Mouse (Mus musculus): ENCODE data around the gene Btnl9. TPM values are rescaled to one million over a fixed set of nuclear protein-coding genes. Genes with fewer than 3 reads are reported as not detected.
"Not testable (repeated sequence)": the region's sequence is repeated elsewhere in the genome, so short reads cannot be mapped to it uniquely, and the experiment has no call there.

The Btnl9 gene
- total RNA-seq, 2 experiments from 2014 or later, result not detected

DNA sequence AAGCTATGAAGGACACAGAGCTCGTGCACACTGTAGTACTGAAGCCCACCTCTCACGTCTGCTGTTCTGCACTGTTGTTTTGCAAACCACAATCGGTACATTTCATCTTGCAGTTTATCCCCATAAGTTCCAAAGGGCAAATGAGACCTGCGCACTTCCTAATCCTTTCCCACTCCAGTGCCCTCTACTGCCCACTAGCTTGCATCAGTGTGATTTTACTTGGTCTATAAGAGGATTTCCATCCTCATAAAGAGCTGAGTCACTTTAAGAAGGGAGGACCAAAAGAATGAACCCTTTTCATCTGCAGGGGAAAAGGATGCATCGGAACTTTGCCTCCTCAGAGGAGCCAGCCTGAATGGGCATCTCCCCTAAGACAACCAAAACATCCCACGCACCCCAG lies 507 bp downstream of the Btnl9 start:
- DNase-seq (ENCODE audit: extremely low spot score in 1 of 2, low spot score in 1 of 2), result no peak

DNA sequence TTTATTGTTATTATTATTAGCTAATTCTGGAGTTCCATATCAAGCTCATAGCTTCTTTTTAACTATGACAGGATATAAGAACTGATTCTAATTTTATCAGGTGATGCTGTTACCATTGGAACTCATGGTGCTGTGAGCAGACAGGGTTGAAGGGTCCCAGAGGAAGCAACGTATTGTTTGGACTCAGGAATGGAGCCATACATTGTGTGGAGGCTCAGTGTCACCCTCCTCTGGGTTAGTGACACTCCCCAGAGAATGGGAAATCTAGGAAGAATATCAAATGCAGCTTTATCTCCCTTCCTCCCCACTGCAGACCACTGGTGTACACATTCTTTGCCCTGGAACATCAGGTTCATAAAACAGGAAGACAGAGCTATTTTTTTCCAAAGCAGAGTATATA lies 3.8 kb downstream of the Btnl9 start:
- no peak for DNase-seq (ENCODE audit: extremely low spot score in 1 of 2, low spot score in 1 of 2)

DNA sequence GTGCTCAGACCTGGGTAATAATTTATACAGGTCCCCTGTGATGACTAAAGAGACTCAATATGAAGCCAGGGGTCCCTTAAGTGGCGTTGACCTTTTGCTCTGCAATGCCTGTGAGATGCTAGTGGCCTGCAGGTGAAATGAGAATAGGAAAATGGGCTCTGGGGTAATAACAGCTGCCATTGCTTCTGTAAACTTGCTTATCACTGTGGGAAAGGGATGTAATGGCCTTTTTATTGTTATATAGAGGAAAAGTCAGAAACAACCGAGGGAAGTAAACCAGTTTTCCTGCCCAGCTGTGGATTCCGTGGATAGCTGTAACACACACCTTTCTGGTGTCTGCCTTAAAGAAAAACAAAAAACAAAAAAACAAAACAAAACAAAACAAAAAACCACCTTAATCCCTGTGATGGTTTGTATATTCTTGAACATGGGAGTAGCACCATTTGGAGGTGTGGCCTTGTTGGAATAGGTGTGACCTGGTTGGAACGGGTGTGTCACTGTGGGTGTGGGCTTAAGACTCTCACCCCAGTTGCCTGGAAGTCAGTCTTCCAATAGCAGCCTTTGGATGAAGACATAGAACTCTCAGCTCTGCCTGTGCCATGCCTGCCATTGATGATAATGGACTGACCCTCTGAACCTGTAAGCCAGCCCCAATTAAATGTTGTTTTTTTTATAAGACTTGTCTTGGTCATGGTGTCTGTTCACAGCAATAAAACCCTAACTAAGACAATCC lies 10.7 kb downstream of the Btnl9 start:
- DNase-seq (ENCODE audit: extremely low spot score in 1 of 2, low spot score in 1 of 2), result not testable (repeated sequence)

DNA sequence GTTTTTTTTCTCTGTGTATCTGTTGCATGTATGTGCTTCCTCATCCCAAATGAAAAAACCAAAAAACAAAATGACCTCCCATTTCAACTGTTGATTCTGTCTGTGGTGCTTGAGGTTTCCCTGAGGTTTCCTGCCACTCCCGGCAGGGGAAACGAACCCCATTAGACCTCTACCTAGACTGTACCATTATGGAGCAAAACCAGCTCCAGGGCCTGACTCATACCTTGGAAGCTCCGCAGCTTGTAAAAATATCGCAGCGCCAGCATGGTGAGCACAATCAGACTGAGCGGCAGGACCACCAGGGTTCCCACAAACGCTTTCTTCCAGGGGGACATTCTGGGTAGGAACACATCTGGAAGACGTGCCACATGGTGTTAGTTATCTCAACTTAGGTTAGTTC lies 11.6 kb downstream of the Btnl9 start:
- DNase-seq (ENCODE audit: extremely low spot score in 1 of 2, low spot score in 1 of 2), result no peak

DNA sequence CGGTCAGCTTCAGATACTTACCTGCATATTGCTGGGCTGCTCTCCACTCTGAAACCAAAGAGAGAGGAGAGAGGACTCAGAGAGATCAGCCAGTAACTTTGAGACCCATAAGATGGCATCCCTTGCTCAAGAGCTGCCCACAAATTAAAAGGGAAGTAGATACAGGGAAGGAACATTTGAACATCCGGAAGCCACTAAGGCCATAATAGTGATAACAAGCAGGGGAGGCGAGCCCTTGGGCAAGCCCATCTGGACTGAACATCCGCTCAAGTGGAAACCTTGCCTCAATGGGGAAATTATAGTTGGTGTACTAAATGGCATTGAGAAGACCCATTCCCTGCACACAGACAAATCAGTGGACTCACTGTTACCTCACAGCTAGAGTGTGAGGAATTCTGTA lies 16.4 kb downstream of the Btnl9 start:
- no peak for DNase-seq (ENCODE audit: extremely low spot score in 1 of 2, low spot score in 1 of 2)

DNA sequence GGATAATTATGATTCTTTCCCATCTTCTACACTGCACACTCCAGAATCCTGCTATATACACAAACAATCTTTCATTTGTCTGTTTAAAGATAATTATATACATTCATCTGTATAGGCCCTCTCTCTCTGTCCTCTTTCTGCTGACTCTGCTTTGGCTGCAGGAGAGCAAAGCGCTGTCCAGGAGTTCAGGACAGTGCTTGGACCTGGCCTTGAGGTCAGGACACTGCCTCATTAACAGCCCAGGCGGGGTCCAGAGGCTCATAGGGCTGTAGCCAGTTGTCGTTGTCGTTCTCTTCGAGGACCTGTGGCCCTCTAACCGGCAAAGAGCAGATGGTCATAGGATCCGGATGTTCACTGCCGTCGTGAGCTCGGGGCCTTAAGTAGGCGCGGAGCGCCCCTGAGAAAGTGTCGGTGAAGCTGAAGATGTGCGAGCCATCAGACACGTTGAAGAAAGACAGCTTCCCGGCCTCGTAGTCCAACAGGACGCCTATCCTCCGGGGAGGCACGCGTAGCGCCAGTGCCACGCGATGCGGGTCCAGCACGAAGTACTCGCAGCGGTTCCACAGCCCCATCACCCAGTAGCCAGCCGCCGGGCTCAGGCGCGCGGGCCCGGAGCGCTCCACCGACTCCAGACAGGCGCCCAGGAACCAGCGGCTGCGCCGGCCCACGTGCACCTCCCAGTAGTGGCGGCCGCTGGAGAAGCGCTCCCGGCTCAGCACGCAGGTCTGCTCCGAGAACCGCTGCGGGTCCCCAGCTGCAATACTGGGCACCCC lies 17.9 kb downstream of the Btnl9 start:
- DNase-seq (ENCODE audit: extremely low spot score in 1 of 2, low spot score in 1 of 2), result peak in 1 of 2 experiments; percentile 9

DNA sequence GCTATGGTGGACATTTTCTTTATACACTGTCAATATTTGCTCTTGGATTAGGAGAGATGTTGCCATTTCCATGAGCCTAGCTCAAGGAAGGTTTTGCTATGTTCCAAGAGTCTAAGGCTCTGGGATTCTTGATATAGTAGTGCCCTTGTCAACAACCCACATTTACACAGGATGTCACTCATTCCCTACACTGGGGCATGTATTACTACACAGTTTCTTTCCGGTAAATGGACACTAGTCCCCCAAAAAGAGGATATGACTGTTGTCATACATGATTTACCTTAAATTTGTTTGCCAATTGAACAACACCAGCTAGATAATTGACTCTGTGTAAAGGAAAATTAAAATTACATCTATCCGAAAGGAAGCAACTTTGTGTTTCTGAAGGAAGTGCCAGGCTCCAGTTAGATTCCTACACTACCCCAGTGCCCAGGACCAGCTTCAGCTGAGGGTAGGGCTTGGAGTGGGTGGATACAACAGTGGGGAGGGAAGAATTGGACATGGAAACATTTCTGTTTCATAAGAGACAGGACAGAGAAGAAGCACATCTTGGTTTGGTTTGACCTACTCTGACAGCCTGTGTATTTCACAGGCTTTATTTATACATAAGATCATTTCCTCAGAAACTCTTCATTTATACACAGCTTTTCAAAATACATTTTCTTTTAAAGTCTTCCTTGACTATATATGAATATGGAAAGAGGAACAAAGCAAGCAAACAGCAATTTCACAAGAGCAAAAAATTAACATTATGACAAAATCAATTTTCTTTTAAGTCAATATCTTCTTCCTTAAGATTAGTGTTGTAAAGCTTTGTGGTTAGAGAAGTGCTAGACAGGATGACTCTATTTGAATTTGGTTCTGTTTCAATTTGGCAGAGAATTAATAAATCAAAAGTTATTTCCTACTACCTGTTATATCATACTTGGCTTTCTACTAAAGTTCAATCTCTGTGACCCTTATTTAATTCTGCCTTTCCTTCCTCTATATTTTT lies 29.8 kb downstream of the Btnl9 start:
- DNase-seq (ENCODE audit: extremely low spot score in 1 of 2, low spot score in 1 of 2), result no peak

DNA sequence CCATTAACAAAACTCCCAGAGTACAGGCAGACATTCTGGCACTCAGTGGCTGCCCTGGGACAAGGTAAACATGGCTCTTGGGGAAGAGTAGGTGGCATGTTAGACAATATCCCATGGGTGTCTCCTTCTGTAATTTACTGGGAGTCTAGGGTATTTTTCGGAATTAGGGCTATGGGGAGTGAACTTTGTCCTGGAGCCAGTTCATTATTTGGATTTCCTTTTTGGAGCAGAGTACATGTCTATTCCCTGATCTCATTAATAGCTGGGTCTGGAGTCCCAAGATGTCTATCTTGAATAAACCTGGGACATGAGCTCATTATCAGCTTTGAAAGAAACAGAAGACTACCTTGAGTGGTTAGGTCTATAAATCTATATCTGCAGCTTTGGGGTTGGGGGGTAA lies 32.9 kb downstream of the Btnl9 start, which contains the start of gene Olfr1394:
Gene Olfr1394, plus strand, starts transcription at position 301 of the 400 bp plus-strand sequence.
- no peak for DNase-seq (ENCODE audit: extremely low spot score in 1 of 2, low spot score in 1 of 2)

DNA sequence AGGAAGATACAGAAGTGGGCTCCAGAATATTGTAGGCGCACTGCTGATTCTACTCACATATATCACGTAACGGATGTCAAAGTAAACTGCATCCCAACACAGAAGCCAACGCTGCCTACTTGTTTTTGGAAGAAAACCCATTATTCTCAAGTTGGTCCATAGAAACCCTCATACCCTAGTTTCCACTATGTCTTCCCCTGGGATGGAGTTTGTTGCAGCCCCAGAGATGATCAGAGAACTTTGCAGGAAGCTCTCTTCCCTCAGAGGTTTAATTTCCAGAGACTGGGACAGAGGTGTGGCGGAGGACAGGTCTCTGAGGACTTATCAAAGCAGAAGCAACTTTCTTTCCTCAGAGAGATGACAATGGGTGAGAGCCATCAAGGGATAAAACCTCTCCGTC lies 45.0 kb downstream of the Btnl9 start, which contains the start of gene Olfr1395:
Gene Olfr1395, plus strand, starts transcription at position 301 of the 400 bp plus-strand sequence.
- DNase-seq (ENCODE audit: extremely low spot score in 1 of 2, low spot score in 1 of 2), result no peak

DNA sequence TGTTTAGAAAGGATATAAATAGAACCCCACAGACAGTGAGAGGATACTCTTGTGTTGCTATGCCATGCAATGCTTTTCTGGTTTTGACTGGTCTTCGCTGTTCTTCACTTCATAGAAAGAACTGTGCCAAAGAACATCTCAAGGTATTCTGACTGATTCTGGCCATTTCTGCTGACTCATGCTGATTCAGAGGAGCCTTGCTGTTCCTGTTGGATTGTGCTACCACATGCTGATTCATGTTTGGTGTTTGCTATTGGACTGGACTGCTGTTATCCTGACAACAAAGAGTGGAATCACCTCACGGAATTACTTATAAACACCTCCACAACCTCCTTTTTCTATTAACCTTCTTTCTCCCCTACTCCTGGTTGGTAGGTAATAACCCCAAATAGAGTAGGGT lies 62.8 kb downstream of the Btnl9 start:
- DNase-seq (ENCODE audit: extremely low spot score in 1 of 2, low spot score in 1 of 2), result no peak

DNA sequence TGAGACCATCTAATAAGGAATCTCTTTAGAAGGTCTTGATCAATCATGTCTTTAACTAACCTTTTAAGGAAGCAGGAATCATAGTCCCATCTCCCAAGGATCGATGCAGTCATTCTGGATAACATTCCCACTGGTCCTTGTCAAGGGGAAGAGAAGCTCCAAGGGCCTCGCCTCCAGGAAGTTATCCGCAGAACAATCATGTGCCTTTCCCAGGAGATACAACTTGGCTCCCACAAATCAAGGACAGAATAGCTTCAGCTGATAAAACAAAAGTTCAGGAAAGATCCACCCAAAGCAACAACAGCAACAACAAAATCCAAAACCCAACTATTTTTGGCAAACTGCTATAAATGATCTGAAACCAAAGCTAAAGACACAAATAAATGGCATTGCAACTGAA lies 67.3 kb downstream of the Btnl9 start:
- no peak for DNase-seq (ENCODE audit: extremely low spot score in 1 of 2, low spot score in 1 of 2)

Other genes starting within 250 kb of the Btnl9 start
- gene Psme2b, start 241.0 kb downstream of the Btnl9 start, total RNA-seq (2021), result 1 to 10 TPM in 1 of 2 experiments, under 1 TPM in 1; 0.94 to 1.4 TPM
- not detected for gene Olfr56, start 208.3 kb downstream of the Btnl9 start, total RNA-seq (2021)
- 1 to 10 TPM in 1 of 2 experiments, under 1 TPM in 1; 0.66 to 1.1 TPM for gene 9930111J21Rik1, start 207.8 kb downstream of the Btnl9 start, total RNA-seq (2021)
- under 1 TPM in 1 of 2 experiments, not detected in 1; 0.09 TPM for gene Gm12185, start 194.9 kb downstream of the Btnl9 start, total RNA-seq (2021)
- gene Tgtp1, start 193.0 kb downstream of the Btnl9 start, total RNA-seq (2021), result under 1 TPM in 1 of 2 experiments, not detected in 1; 0.32 TPM
- gene 9930111J21Rik2, start 135.9 kb downstream of the Btnl9 start, total RNA-seq (2021), result 1 to 10 TPM in 1 of 2 experiments, under 1 TPM in 1; 0.86 to 1.5 TPM
- under 1 TPM; 0.45 to 0.62 TPM for gene Tgtp2, start 123.0 kb downstream of the Btnl9 start, total RNA-seq (2021)
- under 1 TPM; 0.33 to 0.44 TPM for gene Ifi47, start 110.6 kb downstream of the Btnl9 start, total RNA-seq (2021)
- not detected for gene Olfr1396, start 72.3 kb downstream of the Btnl9 start, total RNA-seq (2021)
- not detected for gene Olfr1395, start 44.9 kb downstream of the Btnl9 start, total RNA-seq (2021)
- not detected for gene Olfr1394, start 32.8 kb downstream of the Btnl9 start, total RNA-seq (2021)
- gene Zfp62, start 16.1 kb upstream of the Btnl9 start, total RNA-seq (2021), result 10 to 100 TPM; 37.9 to 39.3 TPM
- 10 to 100 TPM; 54.4 to 57.0 TPM for gene Mgat1, start 57.0 kb upstream of the Btnl9 start, total RNA-seq (2021)
- gene Olfr1393, start 91.1 kb upstream of the Btnl9 start, total RNA-seq (2021), result not detected
- not detected for gene Olfr1392, start 98.1 kb upstream of the Btnl9 start, total RNA-seq (2021)
- not detected for gene Olfr10, start 117.6 kb upstream of the Btnl9 start, total RNA-seq (2021)
- not detected for gene Olfr1391, start 135.6 kb upstream of the Btnl9 start, total RNA-seq (2021)
- gene Olfr1390, start 148.0 kb upstream of the Btnl9 start, total RNA-seq (2021), result not detected
- gene Olfr1389, start 235.9 kb upstream of the Btnl9 start, total RNA-seq (2021), result not detected
- gene Olfr1388, start 249.5 kb upstream of the Btnl9 start, total RNA-seq (2021), result under 1 TPM; 0.42 to 0.59 TPM

All from layer of hippocampus, postnatal 25 days (tissue).